Mouse (Mus musculus) heart, postnatal 0 days (tissue): ENCODE data around the gene M1ap. TPM values are rescaled to one million over a fixed set of nuclear protein-coding genes. Genes with fewer than 3 reads are reported as not detected.

ENCODE experiments used
- ATAC-seq: fragments of 200-750 bp; cut with Nextera tagmentation; 2 replicates; pipeline ENCODE4 v1.8.0; 2017; ENCODE audit warnings: low read depth, moderate number of reproducible peaks, moderate library complexity; ENCODE audit not compliant: insufficient read depth
- DNase-seq: peaks from one replicate; pipeline ENCODE4 v3.0.0-alpha.2; 2016; ENCODE audit warnings: low spot score
- H3K27ac ChIP-seq: fragments of 300-500 bp; sonication (generic); 2 replicates; pipeline ENCODE4 v1.5.1; 2014; ENCODE audit warnings: low read depth, mild to moderate bottlenecking
- H3K27me3 ChIP-seq: fragments of 300-500 bp; sonication (generic); 2 replicates; pipeline ENCODE4 v1.6.1; 2014; ENCODE audit warnings: low read length, mixed read lengths; ENCODE audit not compliant: control insufficient read depth, insufficient read depth
- H3K36me3 ChIP-seq: fragments of 300-500 bp; sonication (generic); replicated peaks from 2 replicates; pipeline ENCODE4 v1.6.1; 2014; ENCODE audit warnings: low read length, mixed read lengths; ENCODE audit not compliant: control insufficient read depth, insufficient read depth
- H3K4me1 ChIP-seq: fragments of 300-500 bp; sonication (generic); 2 replicates; pipeline ENCODE4 v1.6.1; 2014; ENCODE audit warnings: antibody characterized with exemption; ENCODE audit not compliant: control insufficient read depth, insufficient read depth
- H3K4me2 ChIP-seq: fragments of 300-500 bp; sonication (generic); 2 replicates; pipeline ENCODE4 v1.6.1; 2014; ENCODE audit warnings: low read depth, mild to moderate bottlenecking, low read length, moderate library complexity
- H3K4me3 ChIP-seq: fragments of 300-500 bp; sonication (generic); 2 replicates; pipeline ENCODE4 v1.5.1; 2014; ENCODE audit warnings: low read depth, low read length
- H3K9ac ChIP-seq: fragments of 300-500 bp; sonication (generic); replicated peaks from 2 replicates; pipeline ENCODE4 v1.6.1; 2014; ENCODE audit warnings: low read depth, low read length, mixed read lengths
- H3K9me3 ChIP-seq: fragments of 300-500 bp; sonication (generic); replicated peaks from 2 replicates; pipeline ENCODE4 v1.6.1; 2016; ENCODE audit warnings: low read length; ENCODE audit not compliant: control insufficient read depth
- CTCF ChIP-seq: IDR thresholded peaks from 2 replicates; pipeline ENCODE4 v1.5.1; 2016; ENCODE audit warnings: antibody characterized with exemption, control low read depth, low read depth
- EP300 ChIP-seq: IDR thresholded peaks from 2 replicates; pipeline ENCODE4 v1.6.1; 2016; ENCODE audit warnings: antibody characterized with exemption, low read depth
- WGBS: fragments of 180-500 bp; shearing (Covaris S2); extraction: QIAGEN DNeasy Blood & Tissue Kit; methylation state at CpG from one replicate; pipeline ENCODE4 v1.1.7; 2014; 5-methylcytosine and 5-hydroxymethylcytosine counted together
- polyA plus RNA-seq: library from polyadenylated mRNA; unstranded; fragments of >200 nt; fragmentation: Nextera tagmentation; extraction: Ambion mirVana; gene quantifications from 2 replicates; pipeline ENCODE4 v1.2.1, GENCODE M21; 2015
- total RNA-seq: library from RNA; depleted of rRNA; stranded (reverse); fragments of >200 nt; gene quantifications from 2 replicates; pipeline ENCODE4 v1.2.3, GENCODE M21; 2014; ENCODE audit warnings: low replicate concordance

M1ap gene
- total and polyA plus RNA-seq, 2 experiments from 2014 or later: 0.75 TPM; not detected in 1

- ATAC-seq (no peak), DNase-seq (no peak)
- Histone ChIP-seq H3K9me3 (no peaks in the 10 kb centered on the region), H3K4me2 (no peak overlapping the region), H3K4me3 (no peak overlapping the region), H3K9ac (no peak overlapping the region), H3K4me1 (peaks cover 12% of the 10 kb centered on the region), H3K27me3 (no peaks in the 10 kb centered on the region), H3K27ac (no peak overlapping the region), H3K36me3 (no peaks in the 10 kb centered on the region)
- no peak for TF ChIP-seq CTCF
- TF ChIP-seq EP300: no peak
- WGBS: 92% methylated on average over 5 of the region's 5 CpGs
Measured at GRCm38 (mm10) chr6:83003850-83004249, 57.1 kb downstream of the M1ap start.

GRCm38 (mm10) chr6:83004309-83004708 is 57.6 kb downstream of the M1ap start:
- no peak for DNase-seq
- Histone ChIP-seq H3K4me3 (no peak overlapping the region), H3K27ac (peak overlapping the region; percentile 22; the same call in 1 of the 2 replicates), H3K4me2 (no peak overlapping the region), H3K9ac (no peak overlapping the region), H3K27me3 (no peaks in the 10 kb centered on the region), H3K9me3 (no peaks in the 10 kb centered on the region), H3K4me1 (peaks cover 12% of the 10 kb centered on the region), H3K36me3 (no peaks in the 10 kb centered on the region)
- no peak for TF ChIP-seq CTCF
- TF ChIP-seq EP300: no peak
- 78% methylated on average over 2 of the region's 2 CpGs for WGBS
- no peak for ATAC-seq

- TF ChIP-seq CTCF: 0 out of 2 replicates have a peak, but pooled peaks have one; percentile 8
- no peak for TF ChIP-seq EP300
- Histone ChIP-seq H3K4me3 (no peak overlapping the region), H3K36me3 (no peaks in the 10 kb centered on the region), H3K9me3 (no peaks in the 10 kb centered on the region), H3K4me1 (peaks cover 12% of the 10 kb centered on the region), H3K9ac (no peak overlapping the region), H3K27ac (peak overlapping the region; percentile 37; the same call in 1 of the 2 replicates), H3K27me3 (no peaks in the 10 kb centered on the region), H3K4me2 (no peak overlapping the region)
- ATAC-seq (peak; percentile 90), DNase-seq (peak; percentile 51)
- 20% methylated on average over 7 of the region's 7 CpGs for WGBS
Measured at GRCm38 (mm10) chr6:83004872-83005271, 58.2 kb downstream of the M1ap start.

GRCm38 (mm10) chr6:83005444-83006011 is 58.8 kb downstream of the M1ap start:
- H3K27me3 ChIP-seq: no peaks in the 10 kb centered on the region
- ATAC-seq: no peak
- H3K27ac ChIP-seq: 0 out of 2 replicates have a peak overlapping the region, but pooled peaks have one; percentile 37
- no peak for DNase-seq
- H3K4me1 ChIP-seq: peaks cover 12% of the 10 kb centered on the region
- no peak overlapping the region for H3K4me2 ChIP-seq
- TF ChIP-seq EP300 (no peak), CTCF (no peak)
- WGBS: 87% methylated on average over 10 of the region's 10 CpGs
- H3K9me3 ChIP-seq: no peaks in the 10 kb centered on the region
- H3K36me3 ChIP-seq: no peaks in the 10 kb centered on the region
- no peak overlapping the region for H3K4me3 ChIP-seq
- no peak overlapping the region for H3K9ac ChIP-seq

GRCm38 (mm10) chr6:83006114-83006513 is 59.4 kb downstream of the M1ap start:
- H3K4me2 ChIP-seq: no peak overlapping the region
- no peaks in the 10 kb centered on the region for H3K36me3 ChIP-seq
- H3K9ac ChIP-seq: no peak overlapping the region
- no peaks in the 10 kb centered on the region for H3K9me3 ChIP-seq
- H3K27me3 ChIP-seq: no peaks in the 10 kb centered on the region
- no peak overlapping the region for H3K4me3 ChIP-seq
- DNase-seq: no peak
- no peak overlapping the region for H3K27ac ChIP-seq
- no peak for ATAC-seq
- TF ChIP-seq EP300 (no peak), CTCF (no peak)
- H3K4me1 ChIP-seq: peaks cover 12% of the 10 kb centered on the region
- WGBS: 84% methylated on average over 6 of the region's 6 CpGs

- ATAC-seq: no peak
- 51% methylated on average over 3 of the region's 3 CpGs for WGBS
- no peak overlapping the region for H3K4me3 ChIP-seq
- no peaks in the 10 kb centered on the region for H3K9me3 ChIP-seq
- no peak overlapping the region for H3K9ac ChIP-seq
- TF ChIP-seq CTCF (no peak), EP300 (no peak)
- peaks cover 12% of the 10 kb centered on the region for H3K4me1 ChIP-seq
- DNase-seq: no peak
- H3K27me3 ChIP-seq: no peaks in the 10 kb centered on the region
- no peak overlapping the region for H3K27ac ChIP-seq
- H3K4me2 ChIP-seq: no peak overlapping the region
- H3K36me3 ChIP-seq: no peaks in the 10 kb centered on the region
Measured at GRCm38 (mm10) chr6:83008659-83009058, 62.0 kb downstream of the M1ap start.
